Mouse (Mus musculus) midbrain, embryonic 13.5 days (tissue): ENCODE measurements around the gene Galnt16. TPM values are rescaled to one million over a fixed set of nuclear protein-coding genes. Genes with fewer than 3 reads are reported as not detected.

ENCODE experiments used
- polyA plus RNA-seq: library from polyadenylated mRNA; unstranded; fragments of >200 nt; fragmentation: Nextera tagmentation; extraction: Ambion mirVana; gene quantifications from 2 replicates; pipeline ENCODE4 v1.2.1, GENCODE M21; 2015

Gene Galnt16
- polyA plus RNA-seq, 1 experiment from 2014 or later = 34.7 TPM

Other genes starting within 250 kb of the Galnt16 start
- 25.8 and 28.2 TPM in 2 replicates for gene Dcaf5, start 81.7 kb upstream of the Galnt16 start, polyA plus RNA-seq
- 54.8 and 58.4 TPM in 2 replicates for gene Exd2, start 55.2 kb upstream of the Galnt16 start, polyA plus RNA-seq
- gene Slc39a9, start 125.6 kb downstream of the Galnt16 start, polyA plus RNA-seq = 26.1 and 27.5 TPM in 2 replicates
- gene Erh, start 126.1 kb downstream of the Galnt16 start, polyA plus RNA-seq = 367 and 391 TPM in 2 replicates
- gene Plekhd1, start 174.3 kb downstream of the Galnt16 start, polyA plus RNA-seq = 3.6 and 4.0 TPM in 2 replicates
- 5.5 and 6.6 TPM in 2 replicates for gene Ccdc177, start 242.4 kb downstream of the Galnt16 start, polyA plus RNA-seq